Mouse (Mus musculus) megakaryocyte, embryonic 14.5 days (primary cell): ENCODE data around the gene Mrpl12.

Experiments used
- FLI1 ChIP-seq: IDR thresholded peaks from 2 replicates; pipeline ENCODE4 v1.6.1; 2012; ENCODE audit warnings: low read length, inconsistent platforms, mixed read lengths
- GATA1 ChIP-seq: IDR thresholded peaks from 3 replicates; pipeline ENCODE4 v1.6.1; 2012; ENCODE audit warnings: mixed read lengths, low read length, inconsistent platforms, borderline replicate concordance

DNA sequence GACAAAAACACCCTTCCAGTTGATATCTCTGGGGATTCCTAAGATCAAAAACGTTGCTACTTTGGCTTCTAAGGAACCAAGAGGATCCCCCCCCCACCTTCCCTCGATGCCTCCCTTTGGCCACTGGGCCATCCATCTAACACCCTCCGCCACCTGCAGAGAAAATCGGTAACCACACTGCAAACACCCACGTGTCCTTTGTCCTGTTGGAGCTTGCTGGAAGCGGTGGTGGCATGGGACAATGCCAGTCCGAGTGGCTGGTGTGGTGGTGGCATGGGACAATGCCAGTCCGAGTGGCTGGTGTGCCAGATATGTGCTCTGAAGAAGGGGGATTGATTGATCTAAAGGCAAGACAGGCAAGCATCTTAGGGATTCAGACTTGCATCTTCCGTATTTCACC lies 47.2 kb downstream of the Mrpl12 start:
- no peak for TF ChIP-seq GATA1
- no peak for TF ChIP-seq FLI1
